Mouse (Mus musculus): ENCODE data around the gene Hexa.
A peak's percentile ranks its signal among the peaks of the same experiment; 100 is the strongest.

GRCm38 (mm10) chr9:59517127-59517526 is 22.2 kb upstream of the Hexa start:
- TF ChIP-seq EP300 (IDR thresholded peaks at IDR 0.05; ENCODE audit: low read depth) (no peak), CTCF (IDR thresholded peaks at IDR 0.05; ENCODE audit: low read depth) (0 out of 2 replicates have a peak, but pooled peaks have one; percentile 13)
